Mouse (Mus musculus): Measurements from ENCODE around the gene Tmem192.
"Not testable (repeated sequence)": the region's sequence is repeated elsewhere in the genome, so short reads cannot be mapped to it uniquely, and the experiment has no call there.

Tmem192 gene

DNA sequence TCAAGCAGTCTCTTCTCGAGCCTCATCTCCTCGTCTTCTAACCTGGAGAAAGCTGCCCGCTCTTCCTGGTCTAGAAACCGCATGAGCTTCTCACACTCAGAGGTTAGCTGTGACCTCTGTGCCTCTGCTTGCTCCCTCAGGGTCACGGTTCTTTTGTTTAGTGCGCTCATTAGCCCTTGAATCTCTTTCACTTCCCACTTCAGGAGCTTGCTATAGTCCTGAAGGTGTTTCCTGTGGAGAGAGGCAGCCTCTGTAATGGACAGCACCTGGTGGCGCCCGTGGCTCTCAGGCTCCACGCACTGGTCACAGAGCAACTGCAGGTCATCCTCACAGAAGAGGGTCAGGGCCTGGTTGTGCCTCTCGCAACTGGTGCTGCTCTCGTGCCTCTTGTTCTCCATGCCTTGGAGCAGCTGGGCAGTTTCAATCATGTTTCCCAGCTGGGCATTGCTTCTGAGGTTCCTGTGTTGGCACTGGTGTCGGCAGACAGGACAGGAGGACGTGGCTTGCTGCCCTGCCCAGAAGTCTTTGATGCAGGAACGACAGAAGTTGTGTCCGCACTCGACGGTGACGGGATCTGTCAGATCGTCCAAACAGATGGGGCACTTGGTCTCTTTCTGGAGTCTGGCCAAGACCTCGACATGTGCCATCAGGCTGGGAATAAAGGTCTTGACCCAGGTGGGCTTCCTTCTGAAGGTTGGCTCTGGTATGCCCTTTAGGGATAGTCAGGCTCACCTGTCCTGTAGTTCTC is 36.3 kb downstream of the Tmem192 start:
- DNase-seq (ENCODE audit: low spot score), result no peak

DNA sequence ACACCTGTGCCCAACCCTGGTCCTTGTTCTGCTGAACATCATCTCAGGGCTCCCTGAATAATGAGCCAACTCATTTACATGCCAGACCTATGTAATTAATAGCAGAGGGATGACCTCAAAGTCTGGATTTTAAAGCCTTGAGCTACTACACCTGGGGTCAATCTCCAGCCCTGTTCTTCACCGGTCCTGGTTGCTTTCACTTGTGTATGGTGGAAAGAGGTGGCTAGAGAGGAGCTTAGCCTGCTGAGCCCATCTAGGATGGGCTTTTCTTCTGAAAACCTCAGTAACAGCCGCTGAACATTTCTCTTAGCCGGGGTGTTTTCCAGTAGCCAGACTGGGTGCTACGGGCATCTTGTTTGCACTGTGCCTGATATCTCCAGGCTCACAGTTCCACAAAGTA is 40.7 kb downstream of the Tmem192 start, which contains the start of gene Trim75:
Trim75 (minus strand) TSS at position 101 of the 400 bp plus-strand sequence.
- no peak for DNase-seq (ENCODE audit: low spot score)

DNA sequence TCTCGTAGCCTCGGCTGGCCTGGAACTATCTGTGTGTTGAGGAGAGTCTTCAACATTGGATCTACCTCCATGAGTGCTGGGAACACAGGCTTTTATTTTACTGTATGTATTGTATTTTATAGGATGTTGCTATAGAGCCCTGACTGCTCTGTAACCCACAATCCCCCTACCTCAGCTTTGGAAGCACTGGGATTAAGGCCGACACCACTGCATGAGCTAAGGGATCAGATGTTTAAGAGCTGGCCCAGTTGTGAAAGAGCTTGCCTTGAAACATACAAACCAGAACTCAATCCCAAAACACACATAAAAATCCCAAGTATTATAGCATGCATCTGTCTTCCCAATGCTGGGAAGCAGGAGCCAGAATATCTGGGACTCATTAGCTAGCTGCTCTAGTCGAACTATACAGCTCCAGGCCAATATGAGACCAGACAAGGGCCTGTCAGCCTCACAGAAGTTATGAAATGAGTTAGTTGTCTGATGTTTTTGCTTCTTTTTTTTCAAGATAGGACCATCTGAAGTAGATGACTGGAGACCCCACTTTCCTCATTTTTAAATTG is 51.9 kb downstream of the Tmem192 start:
- no peak for DNase-seq (ENCODE audit: low spot score)

DNA sequence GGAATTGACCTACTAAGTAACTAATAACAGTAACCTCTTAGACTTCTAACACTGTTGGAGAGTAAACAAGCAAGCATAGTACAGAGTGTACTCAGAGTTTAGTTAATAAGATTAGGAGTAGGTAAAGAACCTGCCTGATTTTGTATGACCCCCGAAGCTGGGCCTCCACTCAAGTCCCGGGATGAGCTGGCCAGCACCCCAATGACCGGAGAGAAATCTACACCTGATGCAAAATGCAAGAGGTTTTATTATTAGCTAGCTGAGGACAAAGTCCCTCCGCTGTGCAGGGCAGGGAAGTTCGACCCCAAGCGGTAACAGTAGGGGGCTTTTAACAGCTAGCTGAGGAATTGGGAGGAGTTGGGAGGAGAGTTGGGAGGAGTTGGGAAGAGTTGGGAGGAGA is 60.6 kb downstream of the Tmem192 start:
- not testable (repeated sequence) for DNase-seq (ENCODE audit: low spot score)

DNA sequence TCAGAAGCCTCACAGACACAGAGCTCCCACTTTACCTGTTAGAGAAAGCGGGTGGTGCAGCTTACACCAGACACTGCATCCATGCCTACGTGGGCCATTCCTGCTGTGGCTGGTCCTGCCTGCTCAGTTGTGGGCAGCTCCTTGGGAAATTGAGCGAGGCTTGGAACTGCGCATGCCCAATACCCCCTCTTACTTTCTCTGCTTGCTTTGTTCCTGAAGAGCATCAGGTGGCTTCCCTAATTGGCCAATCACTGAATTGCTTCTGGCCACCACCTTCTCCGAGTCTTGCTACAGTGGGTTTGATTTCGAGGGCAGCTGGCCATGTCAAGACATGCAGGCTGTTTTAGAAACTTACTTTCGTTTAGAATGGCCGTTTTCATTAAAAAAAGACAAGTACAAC is 71.4 kb downstream of the Tmem192 start, which contains the start of the genes Trim61 and Trim60:
Trim61 (minus strand) TSS at position 101 of the 400 bp plus-strand sequence.
Trim60 (minus strand) TSS at position 162 of the 400 bp plus-strand sequence.
- DNase-seq (ENCODE audit: low spot score), result no peak

Measured in ovary, postnatal 36 days (tissue).